Mouse (Mus musculus): Measurements from ENCODE around the gene AL732309.1. TPM values are rescaled to one million over a fixed set of nuclear protein-coding genes. Genes with fewer than 3 reads are reported as not detected.
A peak's percentile ranks its signal among the peaks of the same experiment; 100 is the strongest.

Gene AL732309.1
- total and polyA plus RNA-seq, 3 experiments, result 4.8 to 11.5 TPM; not detected in 1

- TF ChIP-seq JUND (IDR thresholded peaks at IDR 0.05; ENCODE audit: low read depth, low read length), result no peak
- TF ChIP-seq EP300 (IDR thresholded peaks at IDR 0.05; ENCODE audit: low read depth in 1 of 2, low read length in 2 of 2), result no peak
- H3K9me3 ChIP-seq (replicated peaks; ENCODE audit: insufficient read depth, low read length), result no peaks in the 10 kb centered on the region
- peak overlapping the region; percentile 90 to 95 for H3K4me3 ChIP-seq (ENCODE audit: control insufficient read depth in 1 of 2, insufficient read depth in 1 of 2, low read depth in 2 of 2, low read length in 2 of 2)
- H3K27ac ChIP-seq (ENCODE audit: control insufficient read depth, low read depth, low read length), result 0 out of 2 replicates have a peak overlapping the region, but pooled peaks have one; percentile 13
- H3K79me2 ChIP-seq (ENCODE audit: control insufficient read depth, insufficient read depth, low read length, poor library complexity), result peaks cover 55% of the 10 kb centered on the region
- H3K4me1 ChIP-seq (ENCODE audit: control insufficient read depth in 1 of 2, insufficient read depth in 2 of 2, low read length in 2 of 2), result peaks cover 10 to 52% of the 10 kb centered on the region in 2 experiments
- peak overlapping the region; percentile 93 for H3K9ac ChIP-seq (ENCODE audit: control insufficient read depth, low read depth, low read length, poor library complexity, severe bottlenecking)
- DNase-seq (ENCODE audit: low read depth, low spot score), result no peak
- peaks cover 0 to 36% of the 10 kb centered on the region in 2 experiments; a peak in 2 of 4 replicates for H3K36me3 ChIP-seq (ENCODE audit: control insufficient read depth in 1 of 2, insufficient read depth in 2 of 2, low read length in 2 of 2)
- no peaks in the 10 kb centered on the region for H3K27me3 ChIP-seq (ENCODE audit: control insufficient read depth in 1 of 2, insufficient read depth in 2 of 2, low read length in 2 of 2)
These were observed 18.2 kb upstream of the AL732309.1 start for GRCm38 (mm10) chr2:25264851-25265250.

- no peak for TF ChIP-seq EP300 (IDR thresholded peaks at IDR 0.05; ENCODE audit: low read depth in 1 of 2, low read length in 2 of 2)
- no peak for TF ChIP-seq ZMIZ1 (IDR thresholded peaks at IDR 0.05; ENCODE audit: low read depth, low read length)
- no peak for TF ChIP-seq ZNF384 (IDR thresholded peaks at IDR 0.05; ENCODE audit: low read depth, low read length)
- TF ChIP-seq SMC3 (IDR thresholded peaks at IDR 0.05; ENCODE audit: low read depth, low read length), result no peak
- TF ChIP-seq RAD21 (IDR thresholded peaks at IDR 0.05; ENCODE audit: low read depth, low read length), result no peak
- TF ChIP-seq BHLHE40 (IDR thresholded peaks at IDR 0.05; ENCODE audit: borderline replicate concordance, low read depth, low read length), result no peak
- no peak for TF ChIP-seq TAL1 (IDR thresholded peaks at IDR 0.05; ENCODE audit: low read length)
- no peak for TF ChIP-seq MEF2A (IDR thresholded peaks at IDR 0.05; ENCODE audit: extremely low read depth, insufficient replicate concordance, low read depth, low read length, poor library complexity, severe bottlenecking)
- TF ChIP-seq USF1 (IDR thresholded peaks at IDR 0.05; ENCODE audit: low read depth, low read length), result no peak
- no peak for TF ChIP-seq UBTF (IDR thresholded peaks at IDR 0.05; ENCODE audit: borderline replicate concordance, insufficient read depth, low read depth, low read length)
- no peak for TF ChIP-seq TBP (IDR thresholded peaks at IDR 0.05; ENCODE audit: low read depth, low read length)
- TF ChIP-seq NELFE (IDR thresholded peaks at IDR 0.05; ENCODE audit: low read depth, low read length), result no peak
- TF ChIP-seq JUND (IDR thresholded peaks at IDR 0.05; ENCODE audit: low read depth, low read length), result no peak
- TF ChIP-seq KAT2A (conservative IDR thresholded peaks at IDR 0.05; ENCODE audit: low read depth, low read length), result no peak
- no peak for TF ChIP-seq NRF1 (IDR thresholded peaks at IDR 0.05; ENCODE audit: insufficient read depth, low read depth, low read length, poor library complexity, severe bottlenecking)
- no peak for TF ChIP-seq MAX (IDR thresholded peaks at IDR 0.05; ENCODE audit: low read length)
- TF ChIP-seq MXI1 (IDR thresholded peaks at IDR 0.05; ENCODE audit: low read depth, low read length), result no peak
- no peak for TF ChIP-seq ZC3H11A (IDR thresholded peaks at IDR 0.05; ENCODE audit: low read depth, low read length)
- no peak for TF ChIP-seq GATA1 (IDR thresholded peaks at IDR 0.05; ENCODE audit: low read depth, low read length)
- TF ChIP-seq CHD1 (IDR thresholded peaks at IDR 0.05; ENCODE audit: low read depth, low read length), result no peak
- Histone ChIP-seq H3K79me2 (ENCODE audit: control insufficient read depth, insufficient read depth, low read length, poor library complexity) (peaks cover 55% of the 10 kb centered on the region), H3K36me3 (ENCODE audit: control insufficient read depth in 1 of 2, insufficient read depth in 2 of 2, low read length in 2 of 2) (peaks cover 0 to 36% of the 10 kb centered on the region in 2 experiments; a peak in 2 of 4 replicates), H3K27ac (ENCODE audit: control insufficient read depth, low read depth, low read length) (no peak overlapping the region), H3K9ac (ENCODE audit: control insufficient read depth, low read depth, low read length, poor library complexity, severe bottlenecking) (peak overlapping the region; percentile 93), H3K4me1 (ENCODE audit: control insufficient read depth in 1 of 2, insufficient read depth in 2 of 2, low read length in 2 of 2) (peaks cover 10 to 52% of the 10 kb centered on the region in 2 experiments), H3K27me3 (ENCODE audit: control insufficient read depth in 1 of 2, insufficient read depth in 2 of 2, low read length in 2 of 2) (no peaks in the 10 kb centered on the region), H3K9me3 (replicated peaks; ENCODE audit: insufficient read depth, low read length) (no peaks in the 10 kb centered on the region), H3K4me3 (ENCODE audit: control insufficient read depth in 1 of 2, insufficient read depth in 1 of 2, low read depth in 2 of 2, low read length in 2 of 2) (peak overlapping the region; percentile 90 to 95)
- no peak for DNase-seq (ENCODE audit: low read depth, low spot score)
These were observed 17.6 kb upstream of the AL732309.1 start for GRCm38 (mm10) chr2:25264286-25264660.
